Mouse (Mus musculus) gonadal fat pad, adult 2 months (tissue): ENCODE data around the gene Gm13304. TPM values are rescaled to one million over a fixed set of nuclear protein-coding genes. Genes with fewer than 3 reads are reported as not detected.
"Not testable (repeated sequence)": the region's sequence is repeated elsewhere in the genome, so short reads cannot be mapped to it uniquely, and the experiment has no call there.

Experiments
- DNase-seq: peaks from one replicate; pipeline ENCODE4 v3.0.0-alpha.2; 2012; ENCODE audit warnings: low read depth
- polyA plus RNA-seq: library from polyadenylated mRNA; depleted of rRNA; stranded (reverse); fragments of >200 nt; gene quantifications from 2 replicates; pipeline ENCODE4 v1.2.3, GENCODE M21; 2012; rRNA removed

Gene Gm13304
- polyA plus RNA-seq, result not detected in 2 replicates

- not testable (repeated sequence) for DNase-seq
These were observed at the start of gene Gm13304 for GRCm38 (mm10) chr4:42114517-42114916. Gene Gm13304 (plus strand): TSS chr4:42114817.

DNA sequence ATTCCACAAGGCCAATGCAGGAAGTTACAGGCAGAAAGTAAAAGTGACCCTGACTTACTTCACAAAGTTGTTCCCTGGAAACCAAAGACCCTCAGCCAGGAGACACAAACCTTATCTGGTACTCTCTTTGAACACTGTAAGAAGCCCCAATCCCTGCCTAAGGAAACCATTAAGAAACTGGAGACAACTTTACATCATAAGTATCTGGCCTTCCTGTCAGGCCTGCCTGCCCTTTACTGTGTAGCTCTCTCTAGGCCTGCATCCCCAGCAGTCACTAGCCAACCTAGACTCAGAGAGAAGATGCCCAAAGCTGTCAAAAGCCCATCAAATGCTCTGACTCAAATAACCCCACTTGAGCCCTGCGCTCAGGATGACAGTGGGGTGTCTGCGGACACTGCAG lies 23.7 kb upstream of the Gm13304 start, which contains the start of gene Gm3893:
Gm3893 (plus strand) TSS at position 301 of the 400 bp plus-strand sequence.
- DNase-seq, result not testable (repeated sequence)

DNA sequence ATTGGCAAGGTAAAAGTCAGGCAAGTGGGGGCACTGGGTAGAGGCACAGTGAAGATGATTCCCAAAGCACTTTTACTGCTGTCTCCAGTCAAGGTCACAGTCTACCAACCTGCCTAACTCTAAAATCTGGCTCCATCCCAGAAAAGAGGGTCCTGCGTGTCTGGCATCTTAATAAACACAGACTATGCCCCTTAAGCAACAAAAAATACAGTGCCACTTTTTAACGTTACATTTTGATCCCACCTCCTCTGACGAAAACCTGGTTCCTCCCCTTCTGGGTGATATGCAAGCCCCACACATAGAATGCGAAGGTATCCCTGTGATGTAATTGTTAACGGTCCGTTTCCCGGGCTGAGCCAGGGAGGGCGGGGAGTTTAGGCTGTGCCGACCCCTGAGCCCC lies 38.5 kb downstream of the Gm13304 start, which contains the start of gene Gm13306:
Gm13306 (plus strand) TSS at position 301 of the 400 bp plus-strand sequence.
- DNase-seq, result not testable (repeated sequence)

Other genes starting within 250 kb of the Gm13304 start
- gene Gm21541, start 211.2 kb upstream of the Gm13304 start, polyA plus RNA-seq, result 15.9 and 18.7 TPM in 2 replicates
- gene Gm20878, start 173.2 kb upstream of the Gm13304 start, polyA plus RNA-seq, result 1.6 and 3.8 TPM in 2 replicates
- gene Fam205a4, start 148.8 kb upstream of the Gm13304 start, polyA plus RNA-seq, result 0.10 and 0.20 TPM in 2 replicates
- 0.07 and 0.13 TPM in 2 replicates for gene Gm21093, start 80.1 kb upstream of the Gm13304 start, polyA plus RNA-seq
- not detected in 2 replicates for gene Gm3893, start 23.6 kb upstream of the Gm13304 start, polyA plus RNA-seq
- gene Gm13306, start 38.6 kb downstream of the Gm13304 start, polyA plus RNA-seq, result not detected in 2 replicates
- gene Gm13305, start 53.8 kb downstream of the Gm13304 start, polyA plus RNA-seq, result 0.31 and 1.6 TPM in 2 replicates
- gene Gm10600, start 125.8 kb downstream of the Gm13304 start, polyA plus RNA-seq, result not detected in 2 replicates
- gene Ccl21b, start 140.9 kb downstream of the Gm13304 start, polyA plus RNA-seq, result not detected in 2 replicates
- gene Gm21953, start 179.4 kb downstream of the Gm13304 start, polyA plus RNA-seq, result not detected in 2 replicates
- gene Fam205a3, start 203.5 kb downstream of the Gm13304 start, polyA plus RNA-seq, result 0.19 TPM in 1 of 2 replicates, not detected in the other